Mouse (Mus musculus): ENCODE data around the gene Fam174b.

DNA sequence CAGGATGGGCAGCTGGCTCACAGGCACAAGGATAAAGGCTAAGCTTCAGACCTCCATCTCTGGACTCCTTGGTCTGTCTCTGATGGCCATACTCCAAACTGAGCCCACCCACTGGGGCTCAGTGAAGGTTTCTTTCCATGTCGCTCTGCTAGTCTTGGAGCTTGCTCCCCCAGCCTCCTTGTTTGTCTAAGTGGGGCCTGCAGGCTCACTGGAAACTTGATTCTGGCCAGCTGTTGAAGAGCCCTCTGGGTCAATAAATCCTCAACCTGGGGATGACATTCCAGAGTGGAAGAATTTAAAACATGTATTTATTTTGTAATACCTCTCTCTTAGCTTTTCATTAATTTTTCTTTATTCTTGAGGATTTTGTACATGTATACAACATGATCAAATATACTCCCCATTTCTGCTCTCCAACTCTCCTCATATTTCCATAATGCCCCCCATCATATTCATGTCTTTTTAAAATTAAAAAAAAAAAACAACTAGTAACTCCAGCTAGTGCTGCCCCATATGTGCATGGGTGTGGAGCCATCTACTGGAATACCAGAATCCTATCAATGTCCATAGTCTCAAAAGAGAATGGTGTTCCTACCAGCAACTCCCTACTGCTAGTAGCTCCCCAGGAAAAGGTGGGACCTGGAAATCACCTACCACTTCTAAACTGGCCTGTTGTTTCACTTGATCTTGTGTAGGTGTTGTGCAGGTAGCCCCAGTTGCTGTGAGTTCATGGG, 15.4 kb downstream of the Fam174b start:
- no peak for TF ChIP-seq MAZ (IDR thresholded peaks at IDR 0.05; ENCODE audit: low read depth, low read length)
- no peak for TF ChIP-seq ETS1 (conservative IDR thresholded peaks at IDR 0.05; ENCODE audit: low read depth, low read length)
- no peak for TF ChIP-seq CTCF (conservative IDR thresholded peaks at IDR 0.05 in 1 of 2, IDR thresholded peaks at IDR 0.05 in 1 of 2; ENCODE audit: low read depth in 2 of 2, low read length in 2 of 2)
- TF ChIP-seq MYC (IDR thresholded peaks at IDR 0.05; ENCODE audit: low read depth, low read length): no peak
- no peak for TF ChIP-seq RCOR1 (conservative IDR thresholded peaks at IDR 0.05; ENCODE audit: low read depth, low read length)

Measured in CH12.LX (cell line).